Mouse (Mus musculus) C2C12 (cell line): ENCODE data around the gene Oxsr1.

Source experiments
- CTCF ChIP-seq: IDR thresholded peaks from one replicate; pipeline ENCODE4 v1.5.1; 2011; ENCODE audit not compliant: control insufficient read depth, insufficient read depth, insufficient read length
- MYOG ChIP-seq: IDR thresholded peaks from one replicate; pipeline ENCODE4 v1.6.1; 2011; ENCODE audit not compliant: control insufficient read depth, insufficient read length; ENCODE audit errors: extremely low read depth

DNA sequence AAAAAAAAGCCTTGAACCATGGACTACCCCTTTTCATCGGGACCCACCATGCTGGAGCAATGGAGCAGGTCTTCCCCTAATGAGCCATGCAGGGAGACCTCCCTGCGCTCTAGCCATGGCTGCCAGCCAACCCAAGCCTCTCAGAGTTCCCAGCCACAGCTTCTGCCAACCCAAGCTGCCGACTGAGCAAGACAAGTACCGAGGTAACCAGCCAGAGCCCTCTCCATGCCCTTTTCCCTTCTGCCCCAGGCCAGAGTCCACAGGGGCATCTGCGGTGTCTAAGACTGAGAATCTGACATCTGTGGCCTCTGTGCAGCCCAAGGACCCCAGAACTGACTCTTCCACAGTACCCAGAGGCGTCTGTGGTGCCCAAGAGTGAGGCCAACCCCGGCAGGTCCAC lies 45.9 kb downstream of the Oxsr1 start:
- TF ChIP-seq MYOG, result no peak
- TF ChIP-seq CTCF, result no peak
